Mouse (Mus musculus): ENCODE data around the gene Cnnm2.

The Cnnm2 gene

GRCm38 (mm10) chr19:46886826-46887225 is 125.4 kb downstream of the Cnnm2 start:
- DNase-seq (ENCODE audit: low spot score in 2 of 2), result no peak

DNA sequence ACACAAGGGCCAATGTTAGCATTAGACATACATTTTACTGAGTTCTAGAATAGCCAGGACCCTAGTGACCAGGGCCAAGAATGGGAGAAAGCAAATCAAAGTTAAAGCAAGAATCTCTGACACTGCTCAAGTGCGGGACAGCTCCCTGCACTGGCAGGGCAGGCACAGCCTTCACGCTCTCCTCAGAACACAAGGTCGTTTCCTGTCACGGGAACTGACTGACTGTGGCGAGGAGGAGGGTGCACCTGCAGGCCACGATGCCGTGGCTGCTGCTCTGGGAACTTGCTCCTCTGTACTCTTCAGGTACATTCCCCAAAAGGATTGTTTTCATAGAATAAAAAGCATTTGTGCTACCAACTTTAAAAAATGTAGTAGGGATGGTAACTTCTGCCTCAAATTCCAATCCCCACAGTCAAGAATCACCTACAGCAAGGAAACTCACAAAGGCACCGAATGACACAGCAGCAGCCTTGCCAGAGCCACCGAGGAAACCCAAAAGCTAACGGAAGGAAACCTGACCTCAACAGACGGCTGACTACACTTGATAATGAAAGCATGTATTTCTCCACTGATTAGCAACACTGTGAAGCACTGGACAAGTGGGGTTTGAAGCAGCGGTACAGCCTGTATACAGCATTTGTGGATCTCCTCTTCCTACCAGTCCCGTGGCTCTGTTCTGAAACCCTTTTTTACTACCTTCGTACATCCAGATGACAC is 126.6 kb downstream of the Cnnm2 start:
- DNase-seq (ENCODE audit: low spot score in 2 of 2), result no peak

GRCm38 (mm10) chr19:46889666-46890065 is 128.3 kb downstream of the Cnnm2 start:
- DNase-seq (ENCODE audit: low spot score in 2 of 2), result no peak

GRCm38 (mm10) chr19:46890657-46891056 is 129.3 kb downstream of the Cnnm2 start:
- no peak for DNase-seq (ENCODE audit: low spot score in 2 of 2)

- no peak for DNase-seq (ENCODE audit: low spot score in 2 of 2)
These were observed 131.5 kb downstream of the Cnnm2 start for GRCm38 (mm10) chr19:46892856-46893255.

DNA sequence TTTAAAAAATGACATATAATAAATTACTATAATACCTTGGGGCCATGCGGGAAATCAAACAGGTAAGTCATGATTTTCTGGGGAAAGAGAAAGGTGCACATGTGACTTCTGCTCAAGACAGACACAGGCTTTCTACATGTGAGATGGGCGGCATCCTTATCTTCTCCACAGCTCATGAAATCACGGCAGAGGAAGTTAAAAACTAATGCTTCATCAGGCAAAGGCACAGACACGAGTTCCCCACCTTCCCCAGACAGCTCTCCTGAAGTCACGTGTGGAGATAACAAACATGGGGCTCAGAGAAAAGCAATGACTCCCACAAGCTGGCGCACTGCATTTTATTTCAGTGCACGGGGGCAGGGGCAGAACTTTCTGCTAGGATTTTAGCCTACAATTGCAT is 132.1 kb downstream of the Cnnm2 start:
- no peak for DNase-seq (ENCODE audit: low spot score in 2 of 2)

DNA sequence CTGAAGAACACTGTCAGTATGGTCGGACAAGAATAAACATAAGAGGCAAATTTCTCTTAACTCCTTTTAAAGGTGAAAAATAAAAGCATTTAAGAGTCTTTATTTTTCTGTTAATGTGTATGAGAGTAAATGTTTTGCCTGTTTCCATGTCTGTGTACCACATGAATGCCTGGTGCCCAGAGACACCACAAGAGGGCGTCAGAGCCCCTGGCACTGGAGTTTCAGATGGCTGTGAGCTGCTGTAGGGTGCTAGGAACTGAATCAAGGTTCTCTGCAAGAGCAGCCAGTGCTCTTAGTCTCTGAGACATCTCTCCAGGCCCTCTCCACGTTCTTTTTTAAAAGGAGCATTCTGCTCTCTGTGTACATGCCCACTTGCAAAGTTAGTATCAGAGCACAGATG is 135.7 kb downstream of the Cnnm2 start:
- DNase-seq (ENCODE audit: low spot score in 2 of 2), result no peak

DNA sequence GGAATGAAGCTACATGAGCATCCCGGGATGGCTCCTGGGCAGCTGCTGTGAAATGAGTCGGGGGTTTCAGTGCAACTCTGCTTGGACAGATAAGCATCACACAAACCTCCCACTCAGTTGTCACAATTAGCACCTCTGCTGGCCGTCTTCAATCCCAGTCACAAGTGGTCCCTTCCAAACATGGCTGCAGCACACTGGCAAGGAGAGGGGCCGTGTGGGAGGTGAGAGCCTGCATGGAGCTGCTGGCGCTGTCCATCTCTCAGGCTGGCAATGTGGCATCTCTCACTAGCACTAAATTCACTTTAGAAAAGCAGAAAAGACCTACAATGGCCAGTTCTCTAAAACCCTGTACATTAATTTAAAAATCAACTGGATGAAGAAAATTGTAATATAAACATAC is 136.8 kb downstream of the Cnnm2 start:
- DNase-seq (ENCODE audit: low spot score in 2 of 2), result no peak

DNA sequence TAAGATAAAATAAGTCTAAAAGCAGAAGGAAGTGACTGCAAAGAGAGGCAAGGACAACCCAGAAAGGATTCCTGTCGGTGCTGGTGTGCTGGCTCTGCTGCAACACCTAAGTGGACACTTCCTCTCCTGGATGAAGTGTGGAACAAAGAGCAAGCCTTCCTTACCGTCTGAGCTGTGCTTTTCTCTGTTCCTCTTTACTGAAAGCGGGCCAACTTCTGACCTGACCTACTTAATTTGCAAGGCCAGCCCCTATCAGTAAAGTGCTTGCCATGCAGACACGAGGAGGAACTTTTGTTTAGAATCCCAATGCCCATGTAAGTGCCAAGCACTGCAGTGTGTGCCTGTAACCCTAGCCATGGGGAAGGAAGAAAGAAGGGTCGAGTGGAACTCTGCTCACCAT is 137.9 kb downstream of the Cnnm2 start:
- DNase-seq (ENCODE audit: low spot score in 2 of 2), result no peak

DNA sequence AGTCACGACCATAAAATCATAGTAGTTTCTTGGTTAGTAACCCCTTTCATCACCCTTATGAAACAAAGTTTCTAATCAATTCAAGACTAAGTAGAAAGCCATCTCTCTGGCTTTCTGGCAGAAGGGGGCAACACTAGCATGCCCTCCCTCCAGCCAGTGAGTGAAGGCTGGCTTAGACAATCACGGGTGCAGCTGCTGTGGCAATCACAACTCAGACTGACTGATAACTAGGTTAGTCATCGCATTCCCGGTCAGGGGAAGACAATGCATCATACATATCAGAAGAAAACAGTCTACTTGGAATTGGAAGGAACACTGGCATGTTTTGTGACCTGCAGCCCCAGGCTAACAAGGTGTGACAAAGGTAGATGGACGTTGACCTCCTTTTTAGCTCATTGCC is 138.5 kb downstream of the Cnnm2 start:
- DNase-seq (ENCODE audit: low spot score in 2 of 2), result no peak

- no peak for DNase-seq (ENCODE audit: low spot score in 2 of 2)
These were observed 139.4 kb downstream of the Cnnm2 start for GRCm38 (mm10) chr19:46900786-46901185.

DNA sequence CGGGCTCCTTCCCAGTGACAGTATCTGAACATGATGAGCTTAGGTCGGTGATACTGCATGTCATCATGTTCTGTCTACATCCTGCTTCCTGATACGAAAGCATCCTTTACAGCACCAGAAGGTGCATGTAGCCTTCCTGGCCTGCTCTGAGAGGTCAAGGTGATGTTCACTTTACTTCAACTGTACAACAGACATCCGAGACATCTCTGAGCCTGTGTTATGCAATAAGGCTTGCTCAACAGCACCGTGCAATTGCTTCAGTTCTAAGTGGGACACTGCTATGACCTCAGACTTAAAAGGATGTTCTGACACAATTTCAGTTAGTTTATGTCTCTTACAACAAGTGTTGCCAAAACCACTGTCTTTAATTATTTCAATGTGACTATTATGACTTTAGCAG is 139.9 kb downstream of the Cnnm2 start:
- no peak for DNase-seq (ENCODE audit: low spot score in 2 of 2)

DNA sequence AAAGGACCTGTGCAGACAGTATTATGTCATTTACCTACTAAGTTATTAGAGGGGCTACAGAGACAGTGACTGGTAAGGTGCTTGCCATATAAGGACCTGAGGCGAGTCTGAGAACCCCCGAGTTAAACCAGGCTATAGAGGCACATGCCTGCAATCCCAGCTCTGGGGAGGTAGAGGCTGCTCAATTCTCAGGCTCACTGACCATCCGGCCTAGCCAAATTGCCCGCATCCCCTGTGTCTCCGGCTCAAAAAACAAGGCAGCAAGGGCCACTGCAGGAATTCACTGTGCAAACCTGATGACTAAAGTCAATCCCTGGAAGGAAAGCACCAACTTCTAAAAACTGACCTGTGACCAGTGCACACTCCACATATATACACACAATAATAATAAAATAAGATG is 142.0 kb downstream of the Cnnm2 start:
- no peak for DNase-seq (ENCODE audit: low spot score in 2 of 2)

- DNase-seq (ENCODE audit: low spot score in 2 of 2), result no peak
These were observed 143.5 kb downstream of the Cnnm2 start for GRCm38 (mm10) chr19:46904907-46905306.

GRCm38 (mm10) chr19:46905383-46905782 is 144.0 kb downstream of the Cnnm2 start:
- DNase-seq (ENCODE audit: low spot score in 2 of 2), result no peak

DNA sequence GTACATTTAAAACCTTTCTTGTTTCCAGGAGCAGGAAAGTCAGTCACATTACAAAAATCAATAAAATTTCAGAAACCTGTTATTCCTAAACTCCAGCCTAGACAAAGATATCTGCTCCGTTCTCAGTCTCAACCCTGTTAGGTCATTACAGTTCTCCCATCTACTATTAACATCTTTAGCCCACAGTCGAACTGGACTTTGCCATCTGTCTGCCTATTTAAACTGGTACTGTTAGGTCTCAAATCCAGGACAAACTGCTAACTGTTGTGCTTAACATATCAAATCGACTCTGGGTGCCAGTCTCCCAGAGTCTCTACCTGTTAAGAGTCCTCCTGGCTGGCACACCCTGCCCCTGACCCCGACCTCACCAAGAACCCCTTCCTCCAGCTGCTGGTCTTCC is 144.6 kb downstream of the Cnnm2 start:
- DNase-seq (ENCODE audit: low spot score in 2 of 2), result no peak

- no peak for DNase-seq (ENCODE audit: low spot score in 2 of 2)
These were observed 146.8 kb downstream of the Cnnm2 start for GRCm38 (mm10) chr19:46908207-46908606.

- DNase-seq (ENCODE audit: low spot score in 2 of 2), result peak; percentile 57 to 58
These were observed 147.6 kb downstream of the Cnnm2 start for GRCm38 (mm10) chr19:46908977-46909376.

DNA sequence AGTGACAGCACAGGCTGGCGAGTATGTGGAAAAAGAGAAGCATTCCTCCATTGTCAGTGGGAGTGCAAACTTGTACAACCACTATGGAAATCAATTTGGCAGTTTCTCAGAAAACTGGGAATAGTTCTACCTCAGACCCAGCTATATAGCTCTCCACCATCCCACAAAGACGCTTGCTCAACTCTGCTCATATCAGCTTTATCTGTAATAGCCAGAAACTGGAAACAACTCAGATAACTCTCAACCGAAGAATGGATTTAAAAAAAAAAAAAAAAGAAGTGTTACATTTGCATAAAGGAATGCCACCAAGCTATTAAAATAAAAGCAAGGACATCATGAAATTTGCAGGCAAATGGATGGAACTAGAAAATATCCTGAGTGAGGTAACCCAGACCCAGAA is 150.1 kb downstream of the Cnnm2 start:
- DNase-seq (ENCODE audit: low spot score in 2 of 2), result no peak

DNA sequence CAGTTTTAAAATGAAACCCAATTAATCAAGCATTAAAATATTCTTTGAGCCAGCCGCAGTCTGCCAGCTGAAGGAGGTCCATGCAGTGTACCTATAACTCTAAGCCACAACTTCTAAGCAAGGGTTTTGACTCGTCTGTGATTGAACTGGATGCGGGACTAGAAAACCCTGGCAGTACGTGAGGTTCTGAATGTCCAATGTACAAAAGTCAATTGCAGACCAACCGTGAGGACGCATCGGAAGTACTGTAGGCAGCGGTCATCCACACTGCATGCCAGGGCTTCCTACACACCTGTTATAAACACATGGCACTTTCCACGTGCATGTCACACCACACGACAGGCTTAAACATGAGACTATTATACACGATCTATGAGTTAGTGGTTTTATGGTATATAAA is 152.2 kb downstream of the Cnnm2 start:
- no peak for DNase-seq (ENCODE audit: low spot score in 2 of 2)

- DNase-seq (ENCODE audit: low spot score in 2 of 2), result no peak
These were observed 154.1 kb downstream of the Cnnm2 start for GRCm38 (mm10) chr19:46915406-46916080.

DNA sequence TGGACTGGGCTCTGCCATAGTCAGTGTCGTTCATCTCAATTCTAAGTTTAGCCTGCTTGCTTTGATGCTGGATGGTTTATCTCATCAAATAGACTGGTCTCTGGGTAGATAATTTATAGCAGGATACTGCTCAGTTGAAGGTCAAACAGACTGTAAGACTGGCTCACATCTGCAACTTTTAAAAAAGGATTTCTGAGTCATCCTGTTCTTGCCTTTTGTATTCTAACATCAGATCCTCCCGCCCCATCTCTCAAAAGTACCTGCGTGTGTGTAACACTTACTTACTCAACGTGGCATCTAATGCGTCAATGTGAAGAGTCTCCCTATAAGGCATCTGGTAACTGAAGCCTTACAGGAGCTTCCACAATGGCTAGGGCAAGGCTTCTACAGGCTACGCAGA is 159.2 kb downstream of the Cnnm2 start:
- DNase-seq (ENCODE audit: low spot score in 2 of 2), result no peak

DNA sequence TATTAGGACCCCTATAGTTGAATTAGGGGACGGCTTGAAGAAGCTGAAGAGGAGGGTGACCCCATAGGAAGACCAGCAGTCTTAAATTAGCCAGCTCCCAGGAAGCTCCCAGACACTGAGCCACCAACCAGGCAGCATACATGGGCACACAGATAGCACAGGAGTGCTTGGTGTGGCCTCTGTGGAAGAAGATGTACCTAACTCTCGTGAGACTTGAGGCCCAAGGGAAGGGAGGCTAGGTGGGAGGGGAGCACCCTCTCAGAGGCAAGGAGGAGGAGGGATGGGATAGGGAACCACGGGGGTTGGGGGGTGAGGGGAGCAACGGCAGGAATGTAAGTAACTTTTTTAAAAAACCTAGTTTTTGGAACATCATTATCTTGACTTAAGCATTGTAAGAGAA is 165.0 kb downstream of the Cnnm2 start:
- no peak for DNase-seq (ENCODE audit: low spot score in 2 of 2)

- no peak for DNase-seq (ENCODE audit: low spot score in 2 of 2)
These were observed 165.6 kb downstream of the Cnnm2 start for GRCm38 (mm10) chr19:46926951-46927350.

Measured in left cerebral cortex, adult 9 months (tissue).